ENCODE assay signal across 11 mouse cellular contexts in genomic region chr19:23374941-23375656, GRCm38 (mm10).
DNase-seq lines count a peak whose midpoint lies in the region; TF ChIP-seq lines count a peak whose summit lies in the region.
"Had no signal": no experiment of that assay in that cellular context is flagged by ENCODE, and none has a peak within 500 bp of the region (broad histone marks: within the 10 kb centered on the region; RNA-seq: fewer than 3 reads in every experiment).

No protein-coding gene starts in this region.

- H3ac ChIP-seq in C2C12 (ENCODE audit: control insufficient read depth, insufficient read length, low read depth), result no peak overlapping the region

- intact Hi-C loops in gastrocnemius, postnatal 36 days (cut with DNase I), result no loop called here

- H3K79me2 ChIP-seq in C2C12 (ENCODE audit: control insufficient read depth, insufficient read depth), result no peaks in the 10 kb centered on the region

- H3K4me3 ChIP-seq in C2C12 (ENCODE audit: insufficient read depth, poor library complexity, severe bottlenecking), result no peak overlapping the region
- H3K4me3 ChIP-seq: hindbrain, embryonic 15.5 days had no signal

- no peaks in the 10 kb centered on the region for H3K79me3 ChIP-seq in C2C12 (ENCODE audit: low read depth)

- no peaks in the 10 kb centered on the region for H3K36me3 ChIP-seq in C2C12 (ENCODE audit: control insufficient read depth, insufficient read depth)
- H3K36me3 ChIP-seq: hindbrain, embryonic 15.5 days had no signal

- no peaks in the 10 kb centered on the region for H3K27me3 ChIP-seq in C2C12 (ENCODE audit: control insufficient read depth, insufficient read depth, insufficient read length)
- H3K27me3 ChIP-seq: hindbrain, embryonic 15.5 days had no signal

- TF ChIP-seq CTCF in C2C12 (IDR thresholded peaks at IDR 0.05; ENCODE audit: control insufficient read depth, insufficient read depth, insufficient read length), result no peak

- DNase-seq in gastrocnemius, postnatal 10 days, result peak; percentile 52
- DNase-seq in gastrocnemius, postnatal 36 days, result no peak
- peak; percentile 12 for DNase-seq in adrenal gland, postnatal 25 days
- DNase-seq in cerebellum, postnatal 10 days, result peak; percentile 91 to 92
- DNase-seq in urinary bladder, postnatal 14 days (ENCODE audit: low spot score), result no peak
- no peak for DNase-seq in ovary, postnatal 36 days (ENCODE audit: low spot score)
- no peak for DNase-seq in heart, postnatal 4 days
- DNase-seq: lung, postnatal 36 days; right cerebral cortex, postnatal 4 days had no signal

TF ChIP-seq in C2C12, 6 proteins besides CTCF, POLR2A, EP300 and RAD21:
- TF ChIP-seq CEBPB (IDR thresholded peaks at IDR 0.05; ENCODE audit: low read depth) (no peak), MYOD1 (IDR thresholded peaks at IDR 0.05; ENCODE audit: control insufficient read depth, insufficient read length, low read depth) (peak; percentile 85)
TF ChIP-seq in C2C12: peak in this region for 1.

Comparison
In these comparisons a context has a peak if more than half of its experiments do, and no peak if none do; other contexts are left out.
1. DNase-seq: peak in gastrocnemius, postnatal 10 days (single experiment), adrenal gland, postnatal 25 days (single experiment) and cerebellum, postnatal 10 days (2 of 2); none in gastrocnemius, postnatal 36 days (0 of 2), urinary bladder, postnatal 14 days (single experiment), ovary, postnatal 36 days (single experiment) and heart, postnatal 4 days (single experiment).